Mouse (Mus musculus): Measurements from ENCODE around the gene AC161166.1.

AC161166.1 gene

DNA sequence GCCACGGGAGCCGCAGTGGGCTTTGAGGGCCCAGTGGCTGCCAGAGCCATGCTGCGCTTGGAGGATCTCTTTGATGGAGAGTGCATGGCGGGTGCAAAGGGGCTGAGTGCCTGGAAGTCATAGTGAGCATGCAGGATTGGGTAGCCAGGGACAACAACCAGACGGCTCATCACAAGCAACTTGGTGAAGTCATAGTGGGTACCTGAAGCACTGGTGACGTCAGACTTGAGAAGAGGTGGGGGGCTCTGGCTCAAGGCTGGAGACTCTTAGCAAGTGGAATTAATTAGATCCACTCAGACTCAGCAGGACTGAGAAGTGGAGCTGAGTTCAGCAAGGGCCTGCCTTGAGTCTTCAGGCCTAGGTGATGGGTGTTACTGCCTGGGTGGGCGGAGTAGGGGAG lies at the start of gene AC161166.1:
AC161166.1 (minus strand) TSS at position 101 of the 400 bp plus-strand sequence.
- in situ Hi-C loops (cut with MboI, MseI): no loop called here

DNA sequence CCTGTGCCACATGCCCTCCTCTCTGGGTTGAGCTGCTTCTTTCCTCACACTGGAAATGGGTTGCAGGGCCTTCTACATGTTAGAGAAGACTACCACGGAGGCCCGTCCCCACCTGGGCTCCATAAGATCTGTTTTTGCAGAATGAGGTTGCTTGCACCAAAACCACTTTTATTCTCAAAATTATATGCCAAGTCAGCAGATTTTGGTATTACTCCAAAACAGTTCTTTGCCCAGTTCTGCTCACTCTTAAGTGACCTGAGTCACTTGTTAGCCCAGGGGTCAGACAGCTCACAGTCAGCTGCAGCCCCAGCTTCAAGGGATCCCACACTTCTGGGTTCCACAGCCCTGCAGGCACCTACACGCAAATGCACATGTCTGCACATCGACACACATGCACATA lies 49.2 kb upstream of the AC161166.1 start:
- in situ Hi-C loops (cut with MboI, MseI): no loop called here

DNA sequence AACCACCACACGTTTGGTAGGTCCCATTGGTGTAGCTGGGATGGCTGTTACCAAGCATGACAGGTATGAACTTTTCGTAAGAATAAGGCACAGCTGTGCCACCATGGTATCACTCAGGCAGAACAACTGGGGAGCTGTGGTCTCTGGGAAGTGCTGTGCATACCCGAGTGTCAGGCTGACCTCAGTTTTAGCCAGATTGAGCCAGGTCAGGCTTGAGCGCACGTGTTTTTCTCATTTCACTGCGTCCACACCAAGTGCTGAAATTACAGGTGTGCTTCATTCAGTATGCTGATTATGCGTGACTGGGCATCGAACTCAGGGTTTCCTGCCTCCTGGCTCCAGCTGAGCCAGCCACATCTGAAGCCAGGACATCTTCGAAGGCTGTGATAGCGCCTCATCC lies 43.5 kb upstream of the AC161166.1 start:
- in situ Hi-C loops (cut with MboI, MseI): no loop called here

DNA sequence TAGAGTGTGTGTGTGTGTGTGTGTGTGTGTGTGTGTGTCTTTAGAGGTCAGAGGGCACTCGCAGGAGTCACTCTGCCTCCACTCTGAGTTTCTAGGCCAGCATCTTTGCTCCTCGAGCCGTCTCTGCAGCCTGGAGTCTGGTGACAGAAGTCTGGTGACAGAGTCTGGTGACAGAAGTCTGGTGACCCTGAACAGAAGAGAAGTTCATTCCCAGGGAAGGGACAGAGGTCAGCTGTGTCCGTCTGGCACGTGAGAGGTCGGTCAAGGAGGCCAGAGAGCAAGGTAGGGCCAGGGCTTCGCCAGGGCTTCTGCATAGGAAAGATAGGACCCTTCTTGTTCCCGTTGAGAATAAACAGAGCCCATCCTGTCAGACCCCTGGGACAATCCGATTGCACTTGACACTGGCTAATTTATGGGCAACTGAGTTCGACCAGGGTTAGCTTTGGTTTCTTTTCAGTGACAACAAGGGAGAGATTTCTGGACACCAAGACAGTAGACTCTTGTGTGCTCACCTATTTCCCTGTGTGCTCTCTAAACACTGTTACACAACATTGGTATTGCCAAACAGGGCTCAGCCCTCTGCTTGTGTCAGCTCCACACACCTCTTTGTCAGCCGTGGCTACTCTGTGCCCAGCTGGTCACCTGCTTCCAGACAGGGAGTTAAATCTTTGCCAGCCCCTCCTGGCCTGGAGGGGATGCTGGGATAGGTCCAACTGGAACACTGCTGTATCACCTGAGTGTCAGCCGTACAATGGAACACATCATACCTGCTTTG lies 39.9 kb upstream of the AC161166.1 start:
- in situ Hi-C loops (cut with MboI, MseI): no loop called here

DNA sequence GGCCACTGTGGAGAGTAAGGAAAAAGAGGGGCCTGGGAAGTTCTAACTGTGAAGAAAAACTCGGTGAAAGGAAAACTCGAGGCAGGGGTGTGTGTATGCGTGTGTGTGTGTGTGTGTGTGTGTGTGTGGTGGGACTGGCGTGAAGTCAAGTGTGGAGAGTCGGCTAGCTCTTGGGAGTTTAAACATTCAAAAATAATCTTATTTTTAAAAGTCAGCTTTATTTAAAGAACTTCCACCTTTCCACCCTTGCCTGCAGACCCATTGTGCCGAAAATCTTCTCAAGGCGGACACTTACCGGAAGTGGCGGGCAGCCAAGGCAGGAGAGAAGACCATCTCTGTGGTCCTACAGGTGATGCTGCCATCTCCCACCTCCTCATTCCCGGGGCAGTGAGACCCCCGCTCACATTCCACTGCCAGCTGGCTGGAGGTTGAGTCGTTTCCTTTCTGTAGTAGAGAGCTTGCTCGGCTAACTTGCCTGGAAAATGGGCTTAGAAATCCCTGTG lies 35.3 kb upstream of the AC161166.1 start:
- in situ Hi-C loops (cut with MboI, MseI): no loop called here

DNA sequence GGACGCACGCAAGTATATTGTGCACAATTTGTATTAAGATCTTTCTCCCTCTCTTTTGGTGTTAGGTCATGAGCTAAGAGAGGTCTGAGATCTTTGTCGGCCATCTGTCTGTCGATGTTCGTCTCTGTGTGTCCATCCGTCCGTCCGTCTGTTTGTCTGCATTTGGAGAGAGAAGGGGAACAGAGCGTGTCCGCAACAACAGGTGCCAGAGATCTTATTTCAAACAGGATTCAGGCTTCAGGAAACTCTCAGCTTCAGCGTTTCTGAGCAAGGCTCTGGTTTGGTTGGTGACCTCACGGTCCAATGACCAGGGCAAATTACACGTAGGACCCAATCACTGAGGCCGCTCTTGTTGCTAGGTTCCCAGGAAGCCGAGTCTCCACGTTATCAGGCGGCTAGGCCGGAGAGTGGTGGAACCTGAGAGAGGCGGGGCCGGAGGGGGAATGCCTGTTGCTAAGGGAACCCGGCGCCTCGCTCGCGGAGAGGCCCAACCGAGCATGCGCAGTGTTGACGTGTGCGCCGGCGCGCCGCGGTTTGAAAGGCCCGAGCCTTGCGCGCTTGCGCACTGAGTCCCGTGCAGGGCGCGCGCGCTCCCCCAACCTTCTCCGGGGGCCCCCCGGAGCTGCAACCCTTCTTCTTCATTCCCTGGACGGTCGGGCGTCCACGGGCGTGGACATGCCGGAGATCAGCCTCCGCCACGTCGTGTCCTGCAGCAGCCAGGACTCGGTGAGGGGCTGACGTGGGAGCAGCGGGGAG lies 34.6 kb upstream of the AC161166.1 start:
- in situ Hi-C loops (cut with MboI, MseI): no loop called here

DNA sequence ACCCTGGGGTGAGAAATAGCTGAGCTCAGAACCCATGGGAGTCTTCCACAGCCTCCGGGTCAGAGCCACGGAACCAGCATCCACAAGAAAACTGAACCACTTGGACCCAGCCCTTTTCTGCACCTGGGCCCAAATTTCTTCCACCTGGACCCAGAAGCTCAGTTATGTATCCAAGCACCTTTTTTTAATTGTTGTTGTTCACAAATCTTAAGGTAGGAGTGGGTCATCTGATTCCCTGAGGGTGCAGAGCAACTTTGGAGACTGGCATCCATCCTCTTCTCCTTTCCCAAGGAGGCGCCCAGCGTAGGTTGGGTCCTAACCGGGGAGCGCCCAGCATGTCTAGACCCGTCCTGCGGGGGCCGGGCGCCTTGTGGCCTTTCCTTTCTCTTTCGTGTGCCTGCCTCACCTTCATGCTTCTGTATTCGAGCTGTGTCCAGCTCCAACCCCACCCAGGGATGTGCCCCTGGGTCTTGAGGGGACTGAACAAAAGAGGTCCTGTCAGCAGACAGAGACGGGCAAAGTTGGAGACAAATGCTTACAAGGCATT lies 33.9 kb upstream of the AC161166.1 start, which contains the start of the genes Pinlyp and Xrcc1:
Pinlyp (minus strand) TSS at position 51 of the 547 bp plus-strand sequence.
Xrcc1 (plus strand) TSS at position 222 of the 547 bp plus-strand sequence.
- in situ Hi-C loops (cut with MboI, MseI): no loop called here

DNA sequence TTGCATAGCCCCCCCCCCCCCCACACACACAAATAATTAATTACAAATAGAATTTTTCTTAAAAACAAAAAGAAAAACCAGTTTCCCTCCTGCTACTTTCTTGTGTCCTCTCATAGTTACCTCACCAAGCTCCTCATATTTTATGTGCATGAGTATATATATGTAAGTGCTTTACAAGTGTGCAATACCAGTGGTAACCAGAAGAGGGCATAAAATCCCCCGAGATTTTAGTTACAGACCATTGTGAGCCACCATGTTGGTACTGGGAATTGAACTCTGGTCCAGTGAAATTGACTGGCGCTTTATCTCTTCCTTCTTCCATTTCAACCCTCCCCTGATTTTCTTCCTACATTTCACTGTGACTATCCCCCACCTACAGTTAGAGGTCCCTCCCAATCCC lies 32.3 kb upstream of the AC161166.1 start:
- in situ Hi-C loops (cut with MboI, MseI): no loop called here

DNA sequence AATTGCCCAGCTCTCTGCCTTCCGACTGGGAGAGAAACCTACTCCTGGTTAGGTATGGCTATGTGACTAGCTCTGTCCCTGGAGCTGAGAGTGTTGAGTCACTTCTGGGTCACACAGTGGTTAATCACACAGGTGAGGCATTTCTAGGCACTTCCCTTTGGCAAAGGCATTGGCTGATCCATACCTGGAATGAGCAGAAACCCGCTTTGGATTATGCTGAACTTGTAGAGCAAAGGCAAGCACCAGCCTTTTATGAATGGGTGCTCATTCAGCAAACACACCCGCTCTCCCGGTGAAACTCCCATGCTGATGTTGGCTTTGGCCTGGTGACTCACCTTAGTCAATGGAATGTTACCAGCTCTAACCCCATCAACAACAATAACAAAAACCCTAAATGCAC lies 27.4 kb upstream of the AC161166.1 start:
- in situ Hi-C loops (cut with MboI, MseI): no loop called here

DNA sequence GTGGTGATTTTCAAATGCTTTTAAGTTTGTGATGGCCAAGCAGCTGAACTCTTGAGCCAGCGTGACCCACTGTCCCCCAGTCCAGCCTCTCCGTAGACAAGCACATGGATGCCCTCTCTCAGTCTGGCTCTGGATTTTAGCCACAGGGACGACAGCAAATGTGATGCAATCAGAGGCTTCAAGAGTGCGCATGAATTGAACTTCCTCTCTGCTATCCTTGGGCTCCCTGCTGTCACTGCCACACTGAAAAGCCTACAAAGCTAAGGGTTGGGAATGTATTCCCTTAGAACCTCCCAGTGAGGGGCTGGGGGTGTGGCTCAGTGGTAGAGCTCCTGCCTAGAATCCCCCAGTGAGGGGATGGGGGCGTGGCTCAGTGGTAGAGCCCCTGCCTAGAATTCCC lies 26.4 kb upstream of the AC161166.1 start:
- in situ Hi-C loops (cut with MboI, MseI): no loop called here

DNA sequence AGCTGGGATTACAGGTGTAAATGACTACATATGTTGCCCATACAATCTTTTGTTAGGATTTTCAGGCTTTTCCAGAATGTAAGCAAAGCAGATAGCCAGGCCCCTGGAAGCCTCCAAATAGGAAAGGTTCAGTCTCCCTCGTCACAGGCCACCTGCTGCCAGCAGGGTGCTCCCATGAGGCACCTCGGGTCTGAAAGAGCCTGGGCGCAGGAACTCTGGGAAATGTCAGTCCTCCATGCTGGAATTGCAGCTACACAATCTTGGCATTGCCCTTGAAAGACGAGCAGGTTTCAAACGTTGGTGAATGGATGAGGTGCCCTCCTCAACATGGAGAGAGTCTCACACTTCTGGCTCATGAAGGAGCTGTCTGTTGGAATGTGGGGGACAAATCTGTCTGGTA lies 25.9 kb upstream of the AC161166.1 start:
- in situ Hi-C loops (cut with MboI, MseI): no loop called here

DNA sequence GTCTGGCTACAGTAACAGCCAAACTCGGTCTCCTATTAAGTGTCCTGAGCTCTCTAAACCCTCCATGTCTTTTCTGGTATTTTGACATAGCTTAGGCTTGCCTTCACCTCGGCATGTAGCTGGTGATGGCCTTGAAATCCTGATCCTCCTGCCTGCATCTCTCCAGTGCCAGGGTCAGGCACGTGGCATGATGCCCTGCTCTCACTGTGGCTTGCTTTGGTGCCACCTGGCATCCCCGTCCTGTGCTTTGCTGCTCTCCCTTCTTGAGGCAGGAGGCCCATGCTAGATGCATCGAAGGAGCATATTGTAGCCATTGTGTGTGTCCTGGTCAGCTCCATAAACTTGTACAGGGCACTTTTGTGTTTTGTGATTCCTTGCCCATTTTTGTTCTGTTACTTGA lies 25.3 kb upstream of the AC161166.1 start:
- in situ Hi-C loops (cut with MboI, MseI): no loop called here

DNA sequence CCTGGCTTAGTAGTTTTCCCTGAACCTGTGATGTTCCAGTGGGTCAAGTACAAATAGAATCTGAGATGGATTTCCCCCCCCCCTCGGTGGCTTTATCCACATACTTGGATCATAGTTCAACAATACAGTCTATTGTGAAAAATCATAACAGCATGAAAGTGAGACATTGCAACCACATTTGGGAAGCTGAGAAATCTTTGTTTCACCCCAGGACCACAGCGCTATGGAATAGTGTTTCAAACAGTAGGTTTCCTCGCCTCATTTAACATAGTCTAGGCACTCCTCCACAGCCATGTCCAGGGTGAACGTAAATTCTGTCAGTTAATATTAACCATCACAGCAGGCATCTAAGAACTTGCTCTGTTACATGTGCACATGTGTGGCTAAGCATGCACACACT lies 24.8 kb upstream of the AC161166.1 start:
- in situ Hi-C loops (cut with MboI, MseI): no loop called here

DNA sequence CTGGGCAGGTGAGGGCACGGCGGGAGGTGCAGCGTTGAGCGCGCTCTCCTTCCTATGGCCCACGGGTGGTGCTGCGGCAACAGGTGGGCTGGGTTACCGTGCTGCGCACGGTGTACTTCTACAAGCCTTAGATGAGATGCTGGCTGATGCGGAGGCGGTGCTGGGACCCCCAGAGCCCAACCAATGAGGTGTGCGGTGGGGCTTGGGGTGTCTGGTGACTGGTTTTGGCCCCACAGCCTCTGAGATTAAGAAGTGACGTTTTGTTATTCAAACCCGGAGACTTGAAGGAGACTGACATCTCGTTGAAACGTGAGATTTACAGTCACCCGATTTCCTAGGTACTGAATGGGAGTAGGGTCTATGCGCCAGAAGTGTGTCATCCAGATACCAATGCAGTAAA lies 22.0 kb upstream of the AC161166.1 start:
- in situ Hi-C loops (cut with MboI, MseI): no loop called here

DNA sequence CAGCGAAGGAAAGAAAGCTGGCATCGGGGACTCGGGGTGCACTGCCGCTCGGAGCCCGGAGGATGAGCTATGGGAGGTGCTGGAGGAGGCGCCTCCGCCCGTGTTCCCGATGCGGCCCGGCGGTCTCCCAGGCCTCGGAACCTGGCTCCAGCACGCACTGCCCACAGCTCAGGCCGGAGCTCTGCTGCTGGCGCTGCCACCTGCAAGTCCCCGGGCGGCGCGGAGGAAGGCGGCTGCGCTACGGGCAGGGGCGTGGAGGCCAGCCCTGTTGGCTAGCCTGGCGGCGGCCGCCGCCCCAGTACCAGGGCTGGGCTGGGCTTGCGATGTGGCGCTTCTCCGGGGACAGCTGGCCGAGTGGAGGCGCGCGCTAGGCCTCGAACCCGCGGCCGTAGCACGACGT lies 21.6 kb upstream of the AC161166.1 start:
- in situ Hi-C loops (cut with MboI, MseI): no loop called here

DNA sequence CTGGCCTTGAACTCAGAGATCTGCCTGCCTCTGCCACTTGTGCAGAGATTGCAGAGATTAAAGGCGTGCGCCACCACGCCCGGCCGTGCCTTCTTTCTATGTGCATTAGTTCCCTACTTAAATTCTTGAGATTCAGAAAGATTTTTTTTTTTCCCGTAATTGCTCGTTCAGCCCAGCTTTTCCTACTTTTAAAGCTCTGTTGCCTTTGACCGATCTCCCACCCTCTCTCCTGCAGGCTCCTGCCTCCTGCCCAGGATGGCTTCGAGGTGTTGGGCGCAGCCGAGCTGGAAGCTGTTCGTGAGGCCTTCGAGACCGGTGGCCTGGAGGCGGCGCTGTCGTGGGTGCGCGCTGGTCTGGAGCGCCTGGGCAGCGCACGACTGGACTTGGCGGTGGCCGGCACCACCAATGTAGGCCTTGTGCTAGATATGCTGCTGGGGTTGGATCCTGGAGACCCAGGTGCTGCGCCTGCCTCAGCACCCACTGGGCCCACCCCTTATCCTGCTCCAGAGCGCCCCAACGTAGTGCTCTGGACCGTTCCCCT lies 20.8 kb upstream of the AC161166.1 start:
- in situ Hi-C loops (cut with MboI, MseI): no loop called here

DNA sequence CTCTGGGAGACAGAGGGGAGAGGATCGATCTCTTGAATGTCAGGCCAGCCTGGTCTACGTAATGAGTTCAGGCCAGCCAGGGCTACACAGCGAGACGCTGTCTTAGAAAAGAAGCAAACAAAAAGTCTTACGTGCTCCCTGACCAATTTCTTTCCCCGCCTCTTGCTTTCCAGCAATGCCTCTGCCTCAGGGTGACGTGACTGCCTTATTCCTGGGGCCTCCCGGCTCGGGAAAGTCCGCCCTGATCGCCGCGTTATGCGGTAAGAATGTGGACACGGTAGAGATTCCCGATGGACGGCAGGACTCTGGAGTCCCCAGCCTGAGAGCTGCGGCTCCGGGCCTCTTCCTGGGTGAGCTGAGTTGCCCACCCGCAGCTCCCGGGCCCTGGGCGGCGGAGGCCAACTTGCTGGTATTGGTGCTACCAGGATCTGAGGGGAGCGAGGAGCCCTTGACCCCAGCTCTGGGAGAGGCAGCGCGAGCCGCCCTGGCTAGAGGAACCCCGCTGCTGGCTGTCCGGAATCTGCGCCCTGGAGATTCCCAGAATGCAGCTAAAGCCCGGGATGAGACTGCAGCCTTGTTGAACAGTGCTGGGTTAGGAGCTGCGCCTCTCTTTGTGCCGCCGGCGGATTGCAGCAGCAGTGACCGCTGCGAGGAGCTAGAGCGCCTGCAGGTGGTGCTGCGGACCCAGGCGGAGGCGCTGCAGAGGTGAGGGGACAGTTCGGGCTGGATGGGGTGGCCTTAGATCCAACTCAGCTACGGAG lies 19.1 kb upstream of the AC161166.1 start:
- in situ Hi-C loops (cut with MboI, MseI): no loop called here

DNA sequence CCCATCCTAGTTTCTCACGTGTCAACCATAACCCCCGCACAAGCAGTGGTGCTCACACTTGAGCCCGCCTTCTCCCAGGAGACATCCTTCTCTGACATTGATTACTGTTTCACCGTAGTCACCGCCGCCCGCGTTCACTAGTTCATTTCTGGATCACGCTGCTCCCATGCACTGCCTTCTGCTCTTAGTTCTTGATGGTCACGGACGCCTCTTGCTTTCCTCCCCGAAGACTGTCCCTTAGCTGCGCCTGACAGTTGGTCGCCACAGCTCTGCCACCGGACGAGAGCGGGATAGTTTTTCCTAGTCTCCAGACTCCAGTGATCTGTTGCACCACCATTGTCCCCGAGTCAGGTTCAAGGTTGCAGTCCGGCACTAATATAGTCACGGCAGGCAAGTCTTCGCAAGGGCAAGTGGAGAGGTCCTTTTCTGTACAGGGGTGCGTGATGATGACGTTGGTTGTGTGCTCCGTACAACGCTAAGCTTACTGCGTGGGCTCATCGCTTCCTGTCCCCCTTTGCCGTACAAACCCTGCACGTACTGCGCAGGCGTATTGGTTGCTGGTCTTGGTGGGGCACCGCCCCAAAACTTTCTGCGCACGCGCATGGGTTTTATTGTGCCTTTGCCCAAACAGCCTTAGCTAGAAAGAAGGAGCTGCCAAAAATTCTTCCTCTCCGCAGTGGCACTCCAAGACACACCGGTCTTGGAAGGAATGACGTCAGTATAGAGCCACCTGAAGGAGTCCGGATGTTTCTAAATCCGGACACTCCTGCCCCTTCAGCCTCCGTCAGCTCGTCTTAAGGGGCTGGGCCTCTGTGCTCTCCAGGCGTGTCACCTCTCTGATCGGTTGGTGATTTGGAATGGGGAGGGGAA lies 18.0 kb upstream of the AC161166.1 start, which contains the start of gene Irgq:
Irgq (plus strand) TSS at position 628 of the 870 bp plus-strand sequence.
- in situ Hi-C loops (cut with MboI, MseI): no loop called here

DNA sequence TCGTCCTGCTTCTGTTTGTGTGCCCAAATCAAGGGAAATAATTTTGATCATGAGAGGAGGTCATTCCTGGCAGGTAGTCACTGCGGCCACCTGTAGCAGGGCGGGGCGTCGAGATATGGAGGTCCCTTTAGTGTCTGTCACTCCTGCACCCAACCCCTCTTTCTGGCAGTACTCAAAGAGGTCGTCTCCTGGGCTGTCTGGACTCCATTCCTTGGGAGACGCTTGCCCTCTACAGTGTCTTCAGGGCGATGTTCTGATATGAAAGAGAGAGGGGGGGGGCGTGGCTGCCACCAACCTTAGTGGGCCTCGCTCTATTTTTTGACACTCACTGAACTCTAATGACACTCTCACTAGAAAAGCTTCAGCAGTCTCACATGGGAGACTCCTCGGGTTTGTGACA lies 17.3 kb upstream of the AC161166.1 start:
- in situ Hi-C loops (cut with MboI, MseI): no loop called here

DNA sequence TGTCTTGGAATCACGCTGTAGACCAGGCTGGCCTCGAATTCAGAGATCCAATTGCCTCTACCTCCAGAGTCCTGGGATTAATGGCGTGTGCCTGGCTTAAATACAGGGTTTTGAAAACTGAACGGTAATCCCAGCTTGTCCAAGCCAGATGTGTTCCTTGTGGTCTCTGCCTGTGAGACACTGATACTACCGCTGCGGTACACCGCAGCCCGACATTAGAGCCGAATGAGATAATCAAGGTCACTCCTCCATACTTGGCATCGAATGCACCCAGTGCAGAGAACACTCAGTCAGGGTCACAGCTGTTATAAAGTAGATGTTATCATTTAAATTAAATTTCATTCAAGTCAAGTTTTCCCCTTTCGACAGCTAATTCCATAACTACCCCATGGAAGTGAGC lies 16.6 kb upstream of the AC161166.1 start:
- in situ Hi-C loops (cut with MboI, MseI): no loop called here

All from regulatory T cell (primary cell).